Mouse (Mus musculus) limb, embryonic 12.5 days (tissue): ENCODE measurements around the gene Mxd3. TPM values are rescaled to one million over a fixed set of nuclear protein-coding genes. Genes with fewer than 3 reads are reported as not detected.
A peak's percentile ranks its signal among the peaks of the same experiment; 100 is the strongest.

ENCODE experiments used
- ATAC-seq: fragments of 200-750 bp; cut with Nextera tagmentation; 2 replicates; pipeline ENCODE4 v1.8.0; 2017; ENCODE audit warnings: low read depth, moderate TSS enrichment; ENCODE audit not compliant: insufficient number of reproducible peaks, insufficient read depth, low FRiP score, low TSS enrichment
- H3K27ac ChIP-seq: fragments of 300-500 bp; sonication (generic); 2 replicates; pipeline ENCODE4 v1.5.1; 2016; ENCODE audit warnings: mild to moderate bottlenecking, moderate library complexity
- H3K27me3 ChIP-seq: fragments of 300-500 bp; sonication (generic); 2 replicates; pipeline ENCODE4 v1.6.1; 2016; ENCODE audit warnings: mild to moderate bottlenecking, moderate library complexity
- H3K36me3 ChIP-seq: fragments of 300-500 bp; sonication (generic); 2 replicates; pipeline ENCODE4 v1.6.1; 2016; ENCODE audit warnings: mild to moderate bottlenecking, moderate library complexity
- H3K4me1 ChIP-seq: fragments of 300-500 bp; sonication (generic); replicated peaks from 2 replicates; pipeline ENCODE4 v1.6.1; 2016
- H3K4me2 ChIP-seq: fragments of 300-500 bp; sonication (generic); 2 replicates; pipeline ENCODE4 v1.6.1; 2016; ENCODE audit warnings: mild to moderate bottlenecking, moderate library complexity
- H3K4me3 ChIP-seq: fragments of 300-500 bp; sonication (generic); replicated peaks from 2 replicates; pipeline ENCODE4 v1.5.1; 2016; ENCODE audit warnings: mild to moderate bottlenecking
- H3K9ac ChIP-seq: fragments of 300-500 bp; sonication (generic); replicated peaks from 2 replicates; pipeline ENCODE4 v1.6.1; 2016; ENCODE audit warnings: mild to moderate bottlenecking, moderate library complexity
- H3K9me3 ChIP-seq: fragments of 300-500 bp; sonication (generic); 2 replicates; pipeline ENCODE4 v1.6.1; 2016; ENCODE audit warnings: mild to moderate bottlenecking, moderate library complexity
- WGBS: fragments of 180-500 bp; shearing (Covaris S2); methylation state at CpG from one replicate; pipeline ENCODE4 v1.1.7; 2016; 5-methylcytosine and 5-hydroxymethylcytosine counted together
- polyA plus RNA-seq: library from polyadenylated mRNA; unstranded; fragments of >200 nt; fragmentation: Nextera tagmentation; extraction: Ambion mirVana; gene quantifications from 2 replicates; pipeline ENCODE4 v1.2.1, GENCODE M21; 2016

Gene Mxd3
- 33.7 and 34.9 TPM in 2 replicates for polyA plus RNA-seq

GRCm38 (mm10) chr13:55329683-55330566, at the start of gene Mxd3:
Gene Mxd3, minus strand, starts transcription at chr13:55329823.
- Histone ChIP-seq H3K27me3 (no peaks in the 10 kb centered on the region), H3K4me1 (peaks cover 31% of the 10 kb centered on the region), H3K9ac (peak within 1 kb of the TSS; percentile 75), H3K4me2 (peak within 1 kb of the TSS; percentile 90), H3K9me3 (no peaks in the 10 kb centered on the region), H3K36me3 (peaks cover 17% of the 10 kb centered on the region), H3K4me3 (peak within 1 kb of the TSS; percentile 72), H3K27ac (peak within 1 kb of the TSS; percentile 95)
- under 1% methylated on average over 82 of the region's 82 CpGs for WGBS
- ATAC-seq = peak; percentile 82

GRCm38 (mm10) chr13:55378907-55379580, 49.4 kb upstream of the Mxd3 start:
- Histone ChIP-seq H3K4me2 (peak overlapping the region; percentile 42), H3K9ac (peak overlapping the region; percentile 31; the same call in 1 of the 2 replicates), H3K27ac (no peak overlapping the region), H3K4me1 (peaks cover 8% of the 10 kb centered on the region; the same call in 1 of the 2 replicates), H3K4me3 (peak overlapping the region; percentile 25), H3K36me3 (no peaks in the 10 kb centered on the region), H3K27me3 (peaks cover 89% of the 10 kb centered on the region), H3K9me3 (no peaks in the 10 kb centered on the region)
- no peak for ATAC-seq
- 6% methylated on average over 32 of the region's 32 CpGs for WGBS

- H3K27me3 ChIP-seq = peaks cover 91% of the 10 kb centered on the region
- 78% methylated on average over 2 of the region's 2 CpGs for WGBS
- ATAC-seq = no peak
These were observed 46.3 kb upstream of the Mxd3 start for GRCm38 (mm10) chr13:55375877-55376276.

GRCm38 (mm10) chr13:55374206-55374924, 44.7 kb upstream of the Mxd3 start:
- Histone ChIP-seq H3K9me3 (no peaks in the 10 kb centered on the region), H3K27ac (no peak overlapping the region), H3K27me3 (peaks cover 87% of the 10 kb centered on the region), H3K4me3 (no peak overlapping the region), H3K9ac (no peak overlapping the region), H3K36me3 (no peaks in the 10 kb centered on the region), H3K4me2 (no peak overlapping the region), H3K4me1 (peaks cover 7% of the 10 kb centered on the region; the same call in 1 of the 2 replicates)
- ATAC-seq = no peak
- WGBS = 49% methylated on average over 6 of the region's 6 CpGs

More at GRCm38 (mm10) chr13:55375877-55376276, 46.3 kb upstream of the Mxd3 start:
- H3K9me3 ChIP-seq = no peaks in the 10 kb centered on the region
- H3K27ac ChIP-seq = no peak overlapping the region
- no peaks in the 10 kb centered on the region for H3K36me3 ChIP-seq
- peaks cover 8% of the 10 kb centered on the region; the same call in 1 of the 2 replicates for H3K4me1 ChIP-seq
- H3K4me2 ChIP-seq = no peak overlapping the region
- no peak overlapping the region for H3K4me3 ChIP-seq
- no peak overlapping the region for H3K9ac ChIP-seq

- H3K4me1 ChIP-seq = no peaks in the 10 kb centered on the region
- H3K9ac ChIP-seq = no peak overlapping the region
- H3K4me2 ChIP-seq = no peak overlapping the region
- H3K27ac ChIP-seq = no peak overlapping the region
- H3K27me3 ChIP-seq = peaks cover 68% of the 10 kb centered on the region
- ATAC-seq = no peak
- H3K4me3 ChIP-seq = no peak overlapping the region
- no peaks in the 10 kb centered on the region for H3K36me3 ChIP-seq
- H3K9me3 ChIP-seq = no peaks in the 10 kb centered on the region
- 57% methylated on average over 5 of the region's 5 CpGs for WGBS
These were observed 42.1 kb upstream of the Mxd3 start for GRCm38 (mm10) chr13:55371740-55372139.

- no peak overlapping the region for H3K27ac ChIP-seq
- no peaks in the 10 kb centered on the region for H3K9me3 ChIP-seq
- no peak overlapping the region for H3K4me2 ChIP-seq
- 68% methylated on average over 8 of the region's 8 CpGs for WGBS
- H3K36me3 ChIP-seq = no peaks in the 10 kb centered on the region
- no peak for ATAC-seq
- no peak overlapping the region for H3K4me3 ChIP-seq
- H3K9ac ChIP-seq = no peak overlapping the region
- H3K4me1 ChIP-seq = no peaks in the 10 kb centered on the region
- H3K27me3 ChIP-seq = peaks cover 64% of the 10 kb centered on the region
These were observed 41.5 kb upstream of the Mxd3 start for GRCm38 (mm10) chr13:55371007-55371681.

- H3K4me2 ChIP-seq = no peak overlapping the region
- H3K36me3 ChIP-seq = no peaks in the 10 kb centered on the region
- no peak overlapping the region for H3K4me3 ChIP-seq
- no peak for ATAC-seq
- H3K4me1 ChIP-seq = no peaks in the 10 kb centered on the region
- no peak overlapping the region for H3K9ac ChIP-seq
- H3K27me3 ChIP-seq = peaks cover 56% of the 10 kb centered on the region
- WGBS = 59% methylated on average over 3 of the region's 3 CpGs
- H3K27ac ChIP-seq = no peak overlapping the region
- no peaks in the 10 kb centered on the region for H3K9me3 ChIP-seq
These were observed 40.6 kb upstream of the Mxd3 start for GRCm38 (mm10) chr13:55370234-55370633.

- peaks cover 50% of the 10 kb centered on the region for H3K27me3 ChIP-seq
- H3K4me1 ChIP-seq = no peaks in the 10 kb centered on the region
- ATAC-seq = no peak; the same call in 1 of the 2 replicates
- H3K9me3 ChIP-seq = no peaks in the 10 kb centered on the region
- no peak within 1 kb of the TSS for H3K9ac ChIP-seq
- H3K4me3 ChIP-seq = no peak within 1 kb of the TSS
- 63% methylated on average over 13 of the region's 13 CpGs for WGBS
- H3K36me3 ChIP-seq = no peaks in the 10 kb centered on the region
- no peak within 1 kb of the TSS for H3K4me2 ChIP-seq
- no peak within 1 kb of the TSS for H3K27ac ChIP-seq
These were observed 40.0 kb upstream of the Mxd3 start, which contains the start of gene Rgs14 for GRCm38 (mm10) chr13:55369531-55370114. Gene Rgs14, plus strand, starts transcription at chr13:55369732.

- no peaks in the 10 kb centered on the region for H3K36me3 ChIP-seq
- no peaks in the 10 kb centered on the region for H3K9me3 ChIP-seq
- 72% methylated on average over 7 of the region's 7 CpGs for WGBS
- no peak for ATAC-seq
- no peak overlapping the region for H3K4me2 ChIP-seq
- peaks cover 39% of the 10 kb centered on the region for H3K27me3 ChIP-seq
- H3K27ac ChIP-seq = no peak overlapping the region
- H3K4me1 ChIP-seq = no peaks in the 10 kb centered on the region
- no peak overlapping the region for H3K4me3 ChIP-seq
- H3K9ac ChIP-seq = no peak overlapping the region
These were observed 38.8 kb upstream of the Mxd3 start for GRCm38 (mm10) chr13:55368401-55368800.

- ATAC-seq = peak; percentile 98
- H3K4me3 ChIP-seq = peak within 1 kb of the TSS; percentile 95
- H3K27me3 ChIP-seq = no peaks in the 10 kb centered on the region
- H3K9me3 ChIP-seq = no peaks in the 10 kb centered on the region
- H3K36me3 ChIP-seq = peaks cover 34% of the 10 kb centered on the region
- H3K27ac ChIP-seq = peak within 1 kb of the TSS; percentile 91
- WGBS = under 1% methylated on average over 35 of the region's 35 CpGs
- H3K9ac ChIP-seq = peak within 1 kb of the TSS; percentile 86
- peak within 1 kb of the TSS; percentile 91 for H3K4me2 ChIP-seq
- peaks cover 14% of the 10 kb centered on the region for H3K4me1 ChIP-seq
These were observed 32.9 kb upstream of the Mxd3 start, which contains the start of gene Lman2 for GRCm38 (mm10) chr13:55362453-55363060. Gene Lman2, minus strand, starts transcription at chr13:55362783.
